Mouse (Mus musculus) ES-Bruce4 (cell line): Measurements from ENCODE around the gene Oaf. TPM values are rescaled to one million over a fixed set of nuclear protein-coding genes. Genes with fewer than 3 reads are reported as not detected.

Experiments
- H3K27ac ChIP-seq: 2 replicates; pipeline ENCODE4 v1.5.1; 2012; ENCODE audit warnings: low read length, inconsistent platforms; ENCODE audit not compliant: insufficient read depth
- H3K27me3 ChIP-seq: 2 replicates; pipeline ENCODE4 v1.6.1; 2012; ENCODE audit warnings: mild to moderate bottlenecking, low read length, inconsistent platforms; ENCODE audit not compliant: control insufficient read depth, poor library complexity, insufficient read depth, severe bottlenecking
- H3K36me3 ChIP-seq: 2 replicates; pipeline ENCODE4 v1.6.1; 2012; ENCODE audit warnings: inconsistent platforms, mild to moderate bottlenecking, low read length, moderate library complexity; ENCODE audit not compliant: control insufficient read depth, poor library complexity, insufficient read depth, severe bottlenecking
- H3K4me1 ChIP-seq: one replicate; pipeline ENCODE4 v1.8.1; 2011; ENCODE audit warnings: low read length; ENCODE audit not compliant: control insufficient read depth, insufficient read depth
- H3K4me3 ChIP-seq: 2 replicates; pipeline ENCODE4 v1.5.1; 2011; ENCODE audit warnings: low read depth, mild to moderate bottlenecking, low read length
- H3K9ac ChIP-seq: 2 replicates; pipeline ENCODE4 v1.6.1; 2012; ENCODE audit warnings: low read depth, mild to moderate bottlenecking, inconsistent platforms; ENCODE audit not compliant: poor library complexity, severe bottlenecking
- H3K9me3 ChIP-seq: replicated peaks from 2 replicates; pipeline ENCODE4 v1.6.1; 2012; ENCODE audit warnings: mild to moderate bottlenecking, low read length, inconsistent platforms; ENCODE audit not compliant: control insufficient read depth, poor library complexity, insufficient read depth, severe bottlenecking
- CTCF ChIP-seq: IDR thresholded peaks from one replicate; pipeline ENCODE4 v1.8.1; 2011; ENCODE audit warnings: low read depth, low read length
- EP300 ChIP-seq: IDR thresholded peaks from 2 replicates; pipeline ENCODE4 v1.6.1; 2011; ENCODE audit warnings: low read depth, low read length; ENCODE audit not compliant: insufficient read depth
- POLR2A ChIP-seq: IDR thresholded peaks from one replicate; pipeline ENCODE4 v1.8.1; 2011; ENCODE audit warnings: low read length; ENCODE audit not compliant: insufficient read depth
- polyA plus RNA-seq: library from polyadenylated mRNA; stranded (reverse); fragments of >200 nt; gene quantifications from 2 replicates; pipeline ENCODE4 v1.2.4, GENCODE M21; 2011; ENCODE audit warnings: low read depth; ENCODE audit not compliant: missing spikeins, insufficient read depth, insufficient read length

The Oaf gene
- polyA plus RNA-seq, 1 experiment, result 3.7 TPM

DNA sequence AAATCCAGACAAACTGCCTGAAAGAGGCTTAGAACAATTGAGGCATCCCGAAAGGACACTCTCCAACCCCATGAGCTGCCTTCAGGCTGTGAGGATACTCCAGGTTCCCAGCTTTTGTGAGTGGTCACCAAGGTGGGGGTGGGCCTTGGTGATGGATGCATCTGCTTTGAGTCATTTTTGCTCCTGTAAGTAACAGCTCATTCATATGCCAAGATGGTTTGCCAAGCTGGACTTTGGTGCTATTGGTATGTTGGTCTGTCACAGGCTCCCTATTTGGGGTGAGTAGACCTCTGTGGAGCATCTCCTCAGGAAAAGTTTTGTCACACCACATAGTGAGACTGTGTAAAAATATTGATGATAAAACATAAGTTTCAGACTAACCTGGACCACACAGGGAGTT lies 3.6 kb downstream of the Oaf start:
- TF ChIP-seq CTCF (no peak), POLR2A (no peak), EP300 (no peak)
- H3K27ac ChIP-seq, result no peak overlapping the region

DNA sequence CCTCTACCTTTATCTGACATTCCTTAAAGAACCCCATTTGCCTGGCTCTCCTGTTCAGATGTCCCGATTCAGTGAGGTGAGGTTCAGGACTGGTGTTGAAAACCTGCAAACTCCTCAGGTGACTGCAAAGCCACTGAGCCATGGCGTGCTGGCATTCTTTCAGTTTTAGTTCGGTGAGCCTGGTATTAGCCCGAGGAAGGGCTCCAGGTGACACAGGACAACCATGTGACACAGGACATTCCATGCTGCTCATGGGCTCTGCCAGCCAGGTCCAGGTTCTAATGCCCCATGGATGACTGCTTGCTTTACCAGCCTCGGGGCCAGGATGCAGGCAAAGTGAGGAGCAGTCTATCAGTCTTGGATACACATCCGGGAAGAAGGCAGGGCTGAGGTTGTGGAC lies 4.4 kb downstream of the Oaf start:
- Histone ChIP-seq H3K9me3 (no peaks in the 10 kb centered on the region), H3K4me3 (no peak overlapping the region), H3K27ac (no peak overlapping the region), H3K4me1 (no peaks in the 10 kb centered on the region), H3K9ac (no peak overlapping the region), H3K36me3 (no peaks in the 10 kb centered on the region), H3K27me3 (peaks cover 8% of the 10 kb centered on the region; the same call in 1 of the 2 replicates)
- TF ChIP-seq POLR2A, result no peak
- TF ChIP-seq CTCF, result no peak
- no peak for TF ChIP-seq EP300

More for the DNA sequence above, 3.6 kb downstream of the Oaf start:
- H3K27me3 ChIP-seq, result peaks cover 8% of the 10 kb centered on the region; the same call in 1 of the 2 replicates
- H3K4me3 ChIP-seq, result no peak overlapping the region
- H3K9ac ChIP-seq, result no peak overlapping the region
- no peaks in the 10 kb centered on the region for H3K4me1 ChIP-seq
- H3K36me3 ChIP-seq, result no peaks in the 10 kb centered on the region
- no peaks in the 10 kb centered on the region for H3K9me3 ChIP-seq

DNA sequence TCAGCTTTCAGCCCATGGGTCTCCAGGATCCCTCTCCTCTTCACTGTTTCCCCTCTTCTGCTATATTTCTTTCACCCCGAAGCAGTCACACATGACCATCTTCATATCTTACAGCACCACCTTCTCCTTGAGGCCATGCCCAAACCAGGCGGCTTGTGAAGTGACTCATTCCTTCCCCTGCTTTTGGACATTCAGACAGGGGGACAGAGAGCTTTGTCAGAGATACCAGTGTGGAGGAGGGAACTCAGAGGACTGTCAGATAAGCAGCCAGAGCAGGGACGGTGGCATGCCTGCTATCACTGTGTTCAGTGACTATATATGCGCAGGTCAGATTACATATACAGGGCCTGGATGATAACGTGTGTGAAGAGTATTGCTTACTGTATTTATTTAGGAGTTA lies 5.2 kb downstream of the Oaf start:
- Histone ChIP-seq H3K4me3 (no peak overlapping the region), H3K36me3 (no peaks in the 10 kb centered on the region), H3K9me3 (no peaks in the 10 kb centered on the region), H3K9ac (no peak overlapping the region), H3K27ac (no peak overlapping the region), H3K4me1 (no peaks in the 10 kb centered on the region), H3K27me3 (peaks cover 8% of the 10 kb centered on the region; the same call in 1 of the 2 replicates)
- TF ChIP-seq POLR2A, result no peak
- TF ChIP-seq EP300, result no peak
- no peak for TF ChIP-seq CTCF

DNA sequence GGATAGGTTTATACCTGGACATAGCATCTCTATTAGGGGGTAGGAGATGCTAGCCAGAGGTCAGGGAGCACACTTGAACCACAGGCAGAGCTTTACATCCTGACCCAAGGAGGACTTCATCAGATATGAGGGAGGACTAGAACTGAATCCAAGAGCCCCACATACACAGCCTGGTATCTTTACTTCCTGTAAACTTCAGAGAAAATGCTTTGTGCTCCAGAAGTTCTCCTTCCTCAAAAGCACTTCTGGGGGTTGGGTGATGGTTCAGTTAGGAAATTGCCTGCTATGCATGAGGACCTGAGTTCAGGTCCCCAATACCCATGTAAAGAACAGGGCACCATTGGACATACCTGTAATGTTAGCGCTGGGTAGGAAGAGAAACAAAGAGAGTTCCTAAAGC lies 6.2 kb downstream of the Oaf start:
- Histone ChIP-seq H3K36me3 (no peaks in the 10 kb centered on the region), H3K27me3 (peaks cover 5% of the 10 kb centered on the region; the same call in 1 of the 2 replicates), H3K27ac (no peak overlapping the region), H3K9ac (no peak overlapping the region), H3K4me3 (no peak overlapping the region), H3K9me3 (no peaks in the 10 kb centered on the region), H3K4me1 (no peaks in the 10 kb centered on the region)
- no peak for TF ChIP-seq POLR2A

DNA sequence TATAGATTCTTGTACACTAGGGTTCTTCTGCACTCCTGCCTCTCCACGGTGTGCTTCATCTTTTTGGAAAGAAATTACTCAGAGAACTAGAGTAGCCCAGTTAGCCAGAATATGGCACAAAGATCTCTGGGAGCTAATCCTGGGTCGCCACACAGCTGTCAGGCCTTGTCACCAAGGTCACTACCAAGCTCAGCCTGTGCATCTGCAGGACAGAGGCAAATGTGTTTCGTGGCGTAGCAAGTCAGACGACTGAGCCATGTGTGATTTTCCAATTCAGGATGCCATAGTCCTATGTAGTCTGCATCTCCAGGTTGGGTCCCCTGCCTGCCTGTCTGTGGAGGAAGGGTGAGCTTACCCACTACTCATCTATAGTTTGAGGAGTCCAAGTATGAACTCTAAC lies 6.7 kb downstream of the Oaf start:
- no peaks in the 10 kb centered on the region for H3K9me3 ChIP-seq
- H3K9ac ChIP-seq, result no peak overlapping the region
- no peak for TF ChIP-seq EP300
- TF ChIP-seq POLR2A, result no peak
- no peaks in the 10 kb centered on the region for H3K36me3 ChIP-seq
- H3K4me3 ChIP-seq, result no peak overlapping the region
- no peaks in the 10 kb centered on the region for H3K4me1 ChIP-seq
- H3K27me3 ChIP-seq, result peaks cover 2% of the 10 kb centered on the region; the same call in 1 of the 2 replicates
- H3K27ac ChIP-seq, result no peak overlapping the region

DNA sequence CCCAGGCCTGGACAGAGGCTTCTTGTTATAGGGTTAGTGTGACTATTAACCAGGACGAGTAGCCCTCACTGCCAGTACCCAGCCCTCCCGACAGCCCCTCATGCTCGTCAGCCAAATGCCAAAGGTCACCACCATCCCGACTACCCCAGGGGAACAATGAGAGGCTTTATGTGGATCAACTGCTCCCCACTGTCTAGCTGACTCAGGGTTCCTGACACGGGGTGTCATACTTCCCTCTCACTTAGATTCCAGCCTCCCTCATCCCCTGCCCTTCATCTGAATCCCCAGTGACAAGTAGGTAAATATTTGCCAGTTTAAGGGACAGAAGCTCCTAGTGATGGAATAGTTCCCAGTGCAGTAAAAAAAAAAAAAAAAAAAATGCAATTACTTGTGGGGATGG lies 7.4 kb downstream of the Oaf start:
- Histone ChIP-seq H3K27me3 (no peaks in the 10 kb centered on the region), H3K4me1 (no peaks in the 10 kb centered on the region), H3K27ac (no peak overlapping the region), H3K9me3 (no peaks in the 10 kb centered on the region), H3K4me3 (no peak overlapping the region), H3K9ac (no peak overlapping the region), H3K36me3 (no peaks in the 10 kb centered on the region)
- TF ChIP-seq POLR2A, result no peak
- no peak for TF ChIP-seq CTCF
- no peak for TF ChIP-seq EP300

DNA sequence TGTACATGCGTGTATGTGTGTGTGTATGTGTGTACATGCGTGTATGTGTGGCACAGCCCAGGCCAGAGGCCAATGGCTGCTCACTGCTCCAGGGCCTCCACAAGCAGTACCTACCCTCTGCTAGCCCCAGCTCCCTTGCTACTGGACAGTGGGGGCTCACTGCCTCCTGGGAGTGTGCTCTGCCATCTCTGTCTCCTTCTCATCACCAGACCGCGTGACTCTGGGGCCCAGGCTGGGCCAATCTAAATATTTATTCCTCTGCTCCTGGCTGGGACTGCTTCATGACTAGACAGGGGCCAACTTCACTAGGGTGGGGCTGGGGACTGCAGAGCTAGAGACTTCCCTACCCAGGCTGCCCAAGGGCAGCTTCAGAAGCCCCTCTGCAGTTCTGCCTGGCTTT lies 7.9 kb downstream of the Oaf start:
- H3K36me3 ChIP-seq, result no peaks in the 10 kb centered on the region
- H3K4me1 ChIP-seq, result no peaks in the 10 kb centered on the region
- H3K27me3 ChIP-seq, result no peaks in the 10 kb centered on the region
- no peak overlapping the region for H3K4me3 ChIP-seq
- no peaks in the 10 kb centered on the region for H3K9me3 ChIP-seq
- H3K9ac ChIP-seq, result no peak overlapping the region
- TF ChIP-seq POLR2A (no peak), EP300 (no peak), CTCF (no peak)
- H3K27ac ChIP-seq, result no peak overlapping the region
